Mouse (Mus musculus) forebrain, embryonic 13.5 days (tissue): Measurements from ENCODE around the gene Il1r2. TPM values are rescaled to one million over a fixed set of nuclear protein-coding genes. Genes with fewer than 3 reads are reported as not detected.
A peak's percentile ranks its signal among the peaks of the same experiment; 100 is the strongest.

Source experiments
- ATAC-seq: fragments of 200-750 bp; cut with Nextera tagmentation; 2 replicates; pipeline ENCODE4 v1.8.0; 2017
- H3K27ac ChIP-seq: fragments of 300-500 bp; sonication (generic); 2 replicates; pipeline ENCODE4 v1.5.1; 2015; ENCODE audit warnings: inconsistent platforms, mild to moderate bottlenecking, moderate library complexity
- H3K27me3 ChIP-seq: fragments of 300-500 bp; sonication (generic); 2 replicates; pipeline ENCODE4 v1.6.1; 2015; ENCODE audit warnings: mild to moderate bottlenecking, inconsistent platforms
- H3K36me3 ChIP-seq: fragments of 300-500 bp; sonication (generic); 2 replicates; pipeline ENCODE4 v1.6.1; 2015; ENCODE audit warnings: mild to moderate bottlenecking, inconsistent platforms; ENCODE audit not compliant: poor library complexity, severe bottlenecking
- H3K4me1 ChIP-seq: fragments of 300-500 bp; sonication (generic); 2 replicates; pipeline ENCODE4 v1.6.1; 2015; ENCODE audit warnings: inconsistent platforms
- H3K4me2 ChIP-seq: fragments of 300-500 bp; sonication (generic); 2 replicates; pipeline ENCODE4 v1.6.1; 2015; ENCODE audit warnings: inconsistent platforms, mild to moderate bottlenecking, moderate library complexity
- H3K4me3 ChIP-seq: fragments of 300-500 bp; sonication (generic); 2 replicates; pipeline ENCODE4 v1.5.1; 2015; ENCODE audit warnings: mild to moderate bottlenecking, inconsistent platforms
- H3K9ac ChIP-seq: fragments of 300-500 bp; sonication (generic); 2 replicates; pipeline ENCODE4 v1.6.1; 2015; ENCODE audit warnings: mild to moderate bottlenecking, inconsistent platforms
- H3K9me3 ChIP-seq: fragments of 300-500 bp; sonication (generic); replicated peaks from 2 replicates; pipeline ENCODE4 v1.6.1; 2016; ENCODE audit warnings: inconsistent platforms
- WGBS: fragments of 180-500 bp; shearing (Covaris S2); methylation state at CpG from one replicate; pipeline ENCODE4 v1.1.7; 2015; 5-methylcytosine and 5-hydroxymethylcytosine counted together
- polyA plus RNA-seq: library from polyadenylated mRNA; unstranded; fragments of >200 nt; fragmentation: Nextera tagmentation; extraction: Ambion mirVana; gene quantifications from 2 replicates; pipeline ENCODE4 v1.2.1, GENCODE M21; 2015

Gene Il1r2
- 0.16 and 0.21 TPM in 2 replicates for polyA plus RNA-seq

GRCm38 (mm10) chr1:40073779-40074178 is at the start of gene Il1r2:
Gene Il1r2, plus strand, starts transcription at chr1:40074079.
- Histone ChIP-seq H3K9ac (no peak within 1 kb of the TSS), H3K27me3 (no peaks in the 10 kb centered on the region), H3K4me3 (no peak within 1 kb of the TSS), H3K36me3 (no peaks in the 10 kb centered on the region), H3K4me1 (no peaks in the 10 kb centered on the region), H3K27ac (no peak within 1 kb of the TSS), H3K4me2 (no peak within 1 kb of the TSS), H3K9me3 (no peaks in the 10 kb centered on the region)
- WGBS: 91% methylated on average over 5 of the region's 5 CpGs
- no peak for ATAC-seq

DNA sequence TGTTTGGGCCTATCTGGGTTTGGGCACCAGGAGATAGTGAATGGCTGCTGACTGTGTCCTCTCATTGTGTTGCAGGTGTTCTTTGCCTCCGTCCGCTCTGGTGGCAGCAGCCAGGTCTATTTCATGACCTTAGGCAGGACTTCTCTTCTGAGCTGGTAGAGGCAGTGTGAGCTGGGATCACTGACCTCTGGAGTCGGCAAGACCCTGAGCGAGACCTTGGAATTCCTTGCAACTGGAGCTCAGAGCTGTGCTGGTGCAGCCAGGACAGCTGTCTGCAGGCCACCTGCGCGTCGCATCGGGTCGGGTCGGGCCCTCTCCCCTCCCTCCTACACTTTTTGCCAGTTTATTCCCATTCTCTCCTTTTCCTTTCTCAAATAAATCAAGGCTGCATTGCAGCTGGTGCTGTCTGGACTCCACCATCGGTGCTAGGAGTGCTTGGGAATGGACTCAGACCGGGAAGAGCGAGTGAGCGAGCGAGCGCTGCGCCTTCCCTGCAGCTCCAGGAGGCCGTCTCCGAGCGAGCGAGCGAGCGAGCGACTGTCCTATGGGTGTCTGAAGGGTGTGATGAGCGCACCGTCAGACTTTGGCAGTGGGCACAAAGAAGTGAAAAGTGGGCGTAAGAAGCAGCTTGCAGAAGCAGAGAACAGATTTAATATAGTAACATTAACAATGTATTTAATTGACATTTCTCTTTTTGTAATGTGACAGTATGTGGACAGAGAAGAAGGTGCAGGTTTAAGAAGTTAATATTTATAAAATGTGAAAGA is 49.1 kb upstream of the Il1r2 start:
- no peak for ATAC-seq
- Histone ChIP-seq H3K27ac (no peak overlapping the region), H3K36me3 (peaks cover 83% of the 10 kb centered on the region), H3K27me3 (no peaks in the 10 kb centered on the region), H3K4me1 (no peaks in the 10 kb centered on the region), H3K9ac (no peak overlapping the region), H3K4me3 (no peak overlapping the region), H3K4me2 (no peak overlapping the region), H3K9me3 (no peaks in the 10 kb centered on the region)
- WGBS: 95% methylated on average over 27 of the region's 27 CpGs

DNA sequence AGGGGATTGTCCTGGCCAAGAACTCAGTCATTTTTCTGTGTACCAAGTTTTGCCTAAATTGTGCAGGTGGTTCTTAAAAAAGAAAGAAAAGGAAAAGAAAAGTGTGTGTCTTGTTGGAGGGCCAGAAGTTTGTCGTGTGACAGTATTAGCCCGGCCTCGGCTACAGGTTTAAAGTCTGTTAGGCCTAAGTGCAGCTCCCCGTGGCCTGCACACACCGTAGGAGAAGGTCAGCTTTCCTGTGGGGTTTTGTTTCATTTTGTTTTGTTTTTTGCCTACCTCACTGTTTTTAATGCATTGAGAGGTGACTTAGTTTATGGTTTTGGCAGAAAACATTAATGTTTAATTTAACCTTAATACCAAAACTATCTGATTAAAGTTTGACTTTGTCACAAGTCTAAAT is 48.5 kb upstream of the Il1r2 start:
- H3K9me3 ChIP-seq: no peaks in the 10 kb centered on the region
- H3K36me3 ChIP-seq: peaks cover 76% of the 10 kb centered on the region
- H3K27ac ChIP-seq: no peak overlapping the region
- H3K27me3 ChIP-seq: no peaks in the 10 kb centered on the region
- no peaks in the 10 kb centered on the region for H3K4me1 ChIP-seq
- 90% methylated on average over 5 of the region's 5 CpGs for WGBS
- no peak for ATAC-seq
- H3K4me3 ChIP-seq: no peak overlapping the region
- H3K4me2 ChIP-seq: no peak overlapping the region
- H3K9ac ChIP-seq: no peak overlapping the region

GRCm38 (mm10) chr1:40027116-40027620 is 46.7 kb upstream of the Il1r2 start:
- Histone ChIP-seq H3K4me2 (no peak overlapping the region), H3K4me1 (no peaks in the 10 kb centered on the region), H3K4me3 (no peak overlapping the region), H3K36me3 (peaks cover 60% of the 10 kb centered on the region), H3K27me3 (no peaks in the 10 kb centered on the region), H3K9ac (no peak overlapping the region), H3K27ac (no peak overlapping the region), H3K9me3 (no peaks in the 10 kb centered on the region)
- no peak for ATAC-seq
- 93% methylated on average over 7 of the region's 7 CpGs for WGBS

GRCm38 (mm10) chr1:40028207-40028998 is 45.5 kb upstream of the Il1r2 start:
- no peak overlapping the region for H3K27ac ChIP-seq
- WGBS: 90% methylated on average over 12 of the region's 12 CpGs
- no peaks in the 10 kb centered on the region for H3K4me1 ChIP-seq
- H3K9me3 ChIP-seq: no peaks in the 10 kb centered on the region
- H3K27me3 ChIP-seq: no peaks in the 10 kb centered on the region
- no peak overlapping the region for H3K4me2 ChIP-seq
- peak; percentile 48; the same call in 1 of the 2 replicates for ATAC-seq
- no peak overlapping the region for H3K4me3 ChIP-seq
- H3K36me3 ChIP-seq: peaks cover 48% of the 10 kb centered on the region
- H3K9ac ChIP-seq: no peak overlapping the region

DNA sequence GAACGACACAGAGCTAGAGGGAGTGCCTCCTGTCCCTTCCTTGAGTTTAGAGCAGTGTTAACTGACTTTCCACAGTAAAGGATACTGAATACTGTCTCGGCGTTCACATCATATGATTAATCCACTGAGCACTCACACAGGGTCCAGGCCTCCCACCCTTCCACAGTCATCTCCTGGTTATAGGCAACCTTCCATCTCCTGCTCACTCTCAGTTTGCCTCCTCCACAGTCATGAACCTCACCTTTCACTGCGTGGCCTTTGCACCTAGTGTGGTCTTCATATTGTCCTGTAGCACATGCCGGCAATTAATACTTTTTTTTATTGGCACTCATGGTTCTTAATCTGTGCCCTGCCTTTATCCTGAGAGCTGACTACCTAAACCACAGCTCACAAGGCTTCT is 44.3 kb upstream of the Il1r2 start:
- Histone ChIP-seq H3K9ac (no peak overlapping the region), H3K27ac (no peak overlapping the region), H3K4me2 (no peak overlapping the region), H3K4me3 (no peak overlapping the region), H3K4me1 (0 out of 2 replicates have a peak, but pooled peaks cover 3% of the 10 kb centered on the region), H3K36me3 (peaks cover 36% of the 10 kb centered on the region), H3K27me3 (no peaks in the 10 kb centered on the region), H3K9me3 (no peaks in the 10 kb centered on the region)
- no peak for ATAC-seq
- WGBS: 97% methylated on average over 5 of the region's 5 CpGs

DNA sequence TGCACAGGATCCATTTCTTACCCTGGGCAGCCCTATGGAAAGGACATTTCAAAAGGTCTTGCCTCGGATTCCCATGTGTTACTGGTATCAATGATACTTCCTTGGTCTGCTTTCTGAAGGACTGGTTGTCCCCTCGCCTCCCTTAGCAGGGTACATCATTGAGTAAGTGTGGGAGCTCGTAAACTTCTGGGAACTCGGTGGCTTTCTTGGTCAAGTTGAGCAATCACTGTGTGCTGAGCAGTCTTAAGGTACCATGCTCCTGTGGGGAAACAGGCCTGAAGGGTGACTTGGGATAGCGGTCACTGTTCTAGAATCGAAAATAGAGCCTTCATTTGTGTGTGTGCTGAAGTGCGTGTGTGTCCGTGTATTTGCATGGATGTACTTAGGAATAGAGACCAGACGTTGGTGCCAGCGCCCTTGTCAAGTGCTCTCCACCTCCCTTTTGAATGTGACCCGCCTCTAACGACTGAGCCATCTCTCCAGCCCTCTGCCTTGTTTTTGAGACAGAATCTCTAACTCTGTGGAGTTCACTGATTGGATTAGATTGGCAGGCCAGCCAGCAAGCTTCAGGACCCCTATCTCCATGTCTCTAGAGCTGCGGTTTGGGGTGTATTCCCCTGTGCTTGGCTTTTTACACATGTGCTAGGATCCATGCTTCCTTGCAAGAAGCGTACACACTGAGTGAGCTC is 43.4 kb upstream of the Il1r2 start:
- ATAC-seq: no peak
- Histone ChIP-seq H3K27me3 (no peaks in the 10 kb centered on the region), H3K36me3 (peaks cover 28% of the 10 kb centered on the region), H3K4me2 (no peak overlapping the region), H3K9ac (no peak overlapping the region), H3K4me3 (no peak overlapping the region), H3K4me1 (0 out of 2 replicates have a peak, but pooled peaks cover 3% of the 10 kb centered on the region), H3K9me3 (no peaks in the 10 kb centered on the region), H3K27ac (no peak overlapping the region)
- 88% methylated on average over 14 of the region's 14 CpGs for WGBS

DNA sequence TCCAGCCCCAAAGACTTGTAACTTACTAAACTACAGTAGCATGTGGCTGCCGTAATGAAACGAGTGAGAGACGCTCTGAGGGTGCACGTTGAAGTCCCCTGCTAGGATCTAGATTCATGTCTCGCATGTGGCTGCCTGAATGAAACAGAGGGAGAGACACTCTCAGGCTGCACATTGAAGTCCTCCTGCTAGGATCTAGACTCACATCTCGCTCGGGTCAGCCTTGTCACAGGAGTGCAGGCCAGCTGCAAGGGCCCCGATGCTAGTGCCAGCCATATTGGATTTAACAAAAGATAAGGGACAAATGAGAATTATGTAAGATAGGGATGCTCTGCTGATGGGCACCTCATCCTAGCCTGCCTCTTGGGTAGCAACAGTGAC is 42.9 kb upstream of the Il1r2 start:
- 92% methylated on average over 8 of the region's 8 CpGs for WGBS
- Histone ChIP-seq H3K4me2 (no peak overlapping the region), H3K9me3 (no peaks in the 10 kb centered on the region), H3K4me3 (no peak overlapping the region), H3K9ac (no peak overlapping the region), H3K36me3 (peaks cover 22% of the 10 kb centered on the region), H3K4me1 (0 out of 2 replicates have a peak, but pooled peaks cover 3% of the 10 kb centered on the region), H3K27ac (no peak overlapping the region), H3K27me3 (no peaks in the 10 kb centered on the region)
- no peak for ATAC-seq

DNA sequence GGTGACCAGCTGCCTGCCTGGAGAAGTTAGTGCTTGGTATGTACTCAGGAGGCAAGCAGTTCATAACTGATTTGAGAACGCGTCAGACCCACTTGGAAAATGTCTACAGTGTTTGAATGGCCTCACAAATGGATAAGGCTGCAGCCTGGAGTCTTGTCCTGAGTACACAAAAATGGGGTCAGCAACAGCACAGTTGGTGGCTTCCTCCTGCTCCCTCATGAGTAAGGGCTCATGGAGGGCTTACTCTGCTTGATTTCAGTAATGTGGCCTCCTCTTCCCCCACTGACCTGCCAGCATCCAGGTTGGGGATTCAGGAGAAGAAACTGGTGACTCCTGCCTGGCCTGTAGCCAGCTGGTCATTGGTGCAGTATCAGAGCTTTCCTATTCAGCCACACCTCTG is 42.3 kb upstream of the Il1r2 start:
- 85% methylated on average over 2 of the region's 2 CpGs for WGBS
- Histone ChIP-seq H3K4me3 (no peak overlapping the region), H3K4me2 (no peak overlapping the region), H3K36me3 (peaks cover 16% of the 10 kb centered on the region), H3K9ac (no peak overlapping the region), H3K4me1 (0 out of 2 replicates have a peak, but pooled peaks cover 3% of the 10 kb centered on the region), H3K9me3 (no peaks in the 10 kb centered on the region), H3K27ac (no peak overlapping the region), H3K27me3 (no peaks in the 10 kb centered on the region)
- no peak for ATAC-seq

- 88% methylated on average over 4 of the region's 4 CpGs for WGBS
- no peaks in the 10 kb centered on the region for H3K27me3 ChIP-seq
- 0 out of 2 replicates have a peak, but pooled peaks cover 3% of the 10 kb centered on the region for H3K4me1 ChIP-seq
Measured at GRCm38 (mm10) chr1:40033315-40033714, 40.6 kb upstream of the Il1r2 start.

GRCm38 (mm10) chr1:40033743-40034420 is 40.0 kb upstream of the Il1r2 start:
- H3K27ac ChIP-seq: no peak overlapping the region
- 0 out of 2 replicates have a peak, but pooled peaks cover 3% of the 10 kb centered on the region for H3K4me1 ChIP-seq
- no peaks in the 10 kb centered on the region for H3K27me3 ChIP-seq
- 69% methylated on average over 12 of the region's 12 CpGs for WGBS
- H3K4me3 ChIP-seq: no peak overlapping the region
- no peak overlapping the region for H3K4me2 ChIP-seq
- 0 out of 2 replicates have a peak, but pooled peaks cover 4% of the 10 kb centered on the region for H3K36me3 ChIP-seq
- no peaks in the 10 kb centered on the region for H3K9me3 ChIP-seq
- no peak for ATAC-seq
- H3K9ac ChIP-seq: no peak overlapping the region

More at GRCm38 (mm10) chr1:40033315-40033714, 40.6 kb upstream of the Il1r2 start:
- Histone ChIP-seq H3K9ac (no peak overlapping the region), H3K4me2 (no peak overlapping the region), H3K4me3 (no peak overlapping the region), H3K27ac (no peak overlapping the region), H3K36me3 (peaks cover 5% of the 10 kb centered on the region; the same call in 1 of the 2 replicates), H3K9me3 (no peaks in the 10 kb centered on the region)
- no peak for ATAC-seq
